Mouse (Mus musculus): ENCODE measurements at regions not wholly inside any gene's neighbourhood (a gene's known extent, or its start where the extent isn't known, plus 50 kb on each side); places are given as distances from the start of the nearest gene placed in this dataset.
"Not testable (repeated sequence)": the region's sequence is repeated elsewhere in the genome, so short reads cannot be mapped to it uniquely, and the experiment has no call there.

DNA sequence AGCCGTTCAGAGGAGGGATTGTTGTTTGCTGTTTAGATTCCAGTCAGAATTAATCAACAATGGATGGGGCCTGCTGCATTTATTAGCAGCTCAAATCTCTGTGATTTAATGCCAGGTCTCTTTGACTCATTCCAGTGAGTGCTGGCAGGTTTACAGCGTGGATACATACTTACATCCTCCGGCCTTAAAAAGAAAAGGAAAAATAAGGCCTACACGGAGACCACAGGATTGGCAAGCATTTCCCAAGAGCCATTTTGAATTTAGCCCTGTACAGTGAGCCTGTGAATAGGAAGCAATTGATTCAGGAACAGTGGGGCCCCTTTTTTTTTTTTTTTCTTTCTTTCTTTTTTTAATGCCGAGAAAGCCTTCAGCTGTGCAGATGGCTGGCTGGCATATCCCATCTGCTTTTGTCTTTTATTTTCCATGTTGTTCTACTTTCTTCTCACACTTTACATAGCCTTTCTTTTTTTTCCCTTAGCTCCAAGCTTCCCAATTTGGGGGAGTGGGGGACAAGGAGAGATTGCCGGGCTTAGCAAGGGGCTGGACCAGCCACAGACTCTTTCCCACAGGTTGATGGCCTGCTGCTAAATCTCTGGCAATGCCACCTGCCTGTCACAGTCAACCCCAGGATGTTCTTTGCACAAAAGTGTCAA, 92.6 kb upstream of the Gm5148 start:
- Histone ChIP-seq H3K27ac (replicated peaks) (peak overlapping the region; percentile 41; the same call in 1 of the 2 replicates), H3K4me2 (replicated peaks) (no peak overlapping the region), H3K9ac (no peak overlapping the region), H3K9me3 (replicated peaks) (no peaks in the 10 kb centered on the region), H3K4me3 (replicated peaks) (no peak overlapping the region), H3K4me1 (peaks cover 12% of the 10 kb centered on the region; the same call in 1 of the 2 replicates), H3K27me3 (no peaks in the 10 kb centered on the region), H3K36me3 (no peaks in the 10 kb centered on the region)
- WGBS = 20% methylated on average over 6 of the region's 6 CpGs
- ATAC-seq (ENCODE audit: insufficient number of reproducible peaks, low FRiP score, low TSS enrichment, low read depth) = peak; percentile 51

DNA sequence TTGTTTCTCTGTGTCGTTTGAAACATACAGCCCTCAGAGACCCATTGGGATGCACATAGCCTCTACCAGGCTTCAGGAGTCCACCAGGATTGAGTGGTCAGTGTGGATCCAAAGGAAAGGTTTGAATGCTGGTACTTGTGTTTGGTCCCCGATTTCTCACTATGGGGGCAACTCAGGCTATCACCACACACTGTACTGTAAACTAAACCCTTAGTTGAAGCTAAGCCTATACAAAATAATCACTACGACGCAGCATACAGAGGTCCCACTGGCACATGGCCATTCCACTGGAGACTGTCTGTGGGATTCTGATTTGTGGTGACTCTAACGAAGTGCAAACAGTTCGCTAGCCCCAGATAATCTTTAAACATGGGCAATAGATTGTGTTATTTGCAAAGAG, 91.5 kb upstream of the Gm5148 start:
- peaks cover 12% of the 10 kb centered on the region; the same call in 1 of the 2 replicates for H3K4me1 ChIP-seq
- no peak overlapping the region for H3K4me3 ChIP-seq (replicated peaks)
- H3K36me3 ChIP-seq = no peaks in the 10 kb centered on the region
- no peak overlapping the region for H3K27ac ChIP-seq (replicated peaks)
- no peak overlapping the region for H3K4me2 ChIP-seq (replicated peaks)
- H3K9me3 ChIP-seq (replicated peaks) = no peaks in the 10 kb centered on the region
- 92% methylated on average over 6 of the region's 6 CpGs for WGBS
- ATAC-seq (ENCODE audit: insufficient number of reproducible peaks, low FRiP score, low TSS enrichment, low read depth) = no peak
- H3K27me3 ChIP-seq = no peaks in the 10 kb centered on the region
- H3K9ac ChIP-seq = no peak overlapping the region

DNA sequence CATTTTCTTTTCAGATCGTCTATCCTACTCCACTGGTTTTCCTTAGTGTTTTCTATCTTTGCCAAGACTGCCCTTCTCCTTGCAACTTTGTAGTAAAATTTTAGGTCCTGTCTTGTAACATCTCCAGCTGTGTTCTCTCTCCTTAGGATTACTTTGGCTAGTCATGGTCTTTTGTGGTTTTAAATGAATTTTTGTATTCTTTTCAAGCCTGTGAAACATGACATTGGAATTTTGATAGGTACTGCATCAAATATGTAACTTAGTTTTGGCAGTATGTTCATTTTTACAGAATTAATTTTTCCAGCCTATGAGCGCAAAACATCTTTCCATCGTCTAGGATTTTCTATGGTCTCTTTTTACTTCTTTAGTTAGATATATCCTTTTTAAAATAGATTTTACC, 88.6 kb upstream of the Gm5148 start:
- H3K4me1 ChIP-seq = peaks cover 12% of the 10 kb centered on the region; the same call in 1 of the 2 replicates
- WGBS = 69% methylated on average over 3 of the region's 3 CpGs
- ATAC-seq (ENCODE audit: insufficient number of reproducible peaks, low FRiP score, low TSS enrichment, low read depth) = no peak

GRCm38 (mm10) chr3:37811429-37811828, 87.1 kb upstream of the Gm5148 start:
- Histone ChIP-seq H3K4me2 (replicated peaks) (no peak overlapping the region), H3K36me3 (no peaks in the 10 kb centered on the region), H3K9me3 (replicated peaks) (no peaks in the 10 kb centered on the region), H3K27ac (replicated peaks) (no peak overlapping the region), H3K4me1 (0 out of 2 replicates have a peak, but pooled peaks cover 3% of the 10 kb centered on the region), H3K9ac (no peak overlapping the region), H3K27me3 (no peaks in the 10 kb centered on the region), H3K4me3 (replicated peaks) (no peak overlapping the region)
- ATAC-seq (ENCODE audit: insufficient number of reproducible peaks, low FRiP score, low TSS enrichment, low read depth) = no peak
- WGBS = 63% methylated on average over 2 of the region's 2 CpGs

More for the DNA sequence above, 88.6 kb upstream of the Gm5148 start:
- no peak overlapping the region for H3K27ac ChIP-seq (replicated peaks)
- H3K36me3 ChIP-seq = no peaks in the 10 kb centered on the region
- no peak overlapping the region for H3K9ac ChIP-seq
- no peaks in the 10 kb centered on the region for H3K9me3 ChIP-seq (replicated peaks)
- no peaks in the 10 kb centered on the region for H3K27me3 ChIP-seq
- H3K4me3 ChIP-seq (replicated peaks) = no peak overlapping the region
- no peak overlapping the region for H3K4me2 ChIP-seq (replicated peaks)

DNA sequence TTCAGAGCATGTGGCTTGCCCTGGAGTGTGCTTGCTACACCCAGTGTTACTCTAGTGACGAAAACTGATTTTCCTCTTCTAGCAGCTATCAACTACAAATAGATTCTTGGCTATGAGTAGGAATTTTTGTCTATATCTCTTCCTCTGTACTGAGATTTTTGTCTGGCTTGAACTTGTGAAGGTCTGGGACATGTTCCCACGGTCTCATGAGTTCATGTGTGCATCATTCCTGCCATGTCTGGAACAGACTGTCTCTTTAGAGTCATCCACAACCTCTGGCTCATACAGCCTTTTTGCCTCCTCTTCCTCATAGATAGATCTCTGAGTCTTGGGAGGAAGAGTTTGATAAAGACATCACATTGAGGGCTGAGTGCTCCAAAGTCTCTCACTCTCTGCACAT, 86.5 kb upstream of the Gm5148 start:
- WGBS = 89% methylated on average over 2 of the region's 2 CpGs
- Histone ChIP-seq H3K9ac (no peak overlapping the region), H3K27me3 (no peaks in the 10 kb centered on the region), H3K4me2 (replicated peaks) (no peak overlapping the region), H3K36me3 (no peaks in the 10 kb centered on the region), H3K9me3 (replicated peaks) (no peaks in the 10 kb centered on the region), H3K27ac (replicated peaks) (no peak overlapping the region), H3K4me1 (peaks cover 5% of the 10 kb centered on the region), H3K4me3 (replicated peaks) (no peak overlapping the region)
- ATAC-seq (ENCODE audit: insufficient number of reproducible peaks, low FRiP score, low TSS enrichment, low read depth) = no peak

DNA sequence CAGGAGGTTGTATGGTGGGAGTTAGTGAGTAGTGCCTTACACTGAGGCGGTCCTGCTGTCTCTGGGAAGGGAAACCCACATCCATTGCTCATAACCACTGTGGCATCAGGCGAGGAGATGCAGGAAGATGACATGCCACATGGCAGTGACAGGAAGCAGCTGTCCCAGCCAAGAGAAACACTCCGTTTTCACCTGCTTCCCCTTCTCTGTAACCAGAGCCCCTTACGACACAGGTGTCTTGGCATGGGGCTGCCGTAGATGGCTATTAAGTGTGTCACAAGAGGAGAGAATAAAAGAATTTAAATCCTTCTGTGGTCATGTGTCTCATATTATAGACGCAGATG, 81.5 kb upstream of the Gm5148 start:
- H3K4me2 ChIP-seq (replicated peaks) = no peak overlapping the region
- 20% methylated on average over 6 of the region's 6 CpGs for WGBS
- no peaks in the 10 kb centered on the region for H3K9me3 ChIP-seq (replicated peaks)
- no peak overlapping the region for H3K9ac ChIP-seq
- H3K4me1 ChIP-seq = peaks cover 20% of the 10 kb centered on the region
- no peaks in the 10 kb centered on the region for H3K36me3 ChIP-seq
- ATAC-seq (ENCODE audit: insufficient number of reproducible peaks, low FRiP score, low TSS enrichment, low read depth) = peak; percentile 46
- H3K27ac ChIP-seq (replicated peaks) = peak overlapping the region; percentile 30; the same call in 1 of the 2 replicates
- H3K27me3 ChIP-seq = no peaks in the 10 kb centered on the region
- no peak overlapping the region for H3K4me3 ChIP-seq (replicated peaks)

GRCm38 (mm10) chr3:37804941-37805804, 80.9 kb upstream of the Gm5148 start:
- Histone ChIP-seq H3K36me3 (no peaks in the 10 kb centered on the region), H3K27me3 (no peaks in the 10 kb centered on the region), H3K9ac (no peak overlapping the region), H3K4me1 (peaks cover 22% of the 10 kb centered on the region), H3K4me2 (replicated peaks) (no peak overlapping the region), H3K4me3 (replicated peaks) (no peak overlapping the region), H3K9me3 (replicated peaks) (no peaks in the 10 kb centered on the region), H3K27ac (replicated peaks) (peak overlapping the region; percentile 30; the same call in 1 of the 2 replicates)
- peak; percentile 31; the same call in 1 of the 2 replicates for ATAC-seq (ENCODE audit: insufficient number of reproducible peaks, low FRiP score, low TSS enrichment, low read depth)
- WGBS = 53% methylated on average over 9 of the region's 9 CpGs

GRCm38 (mm10) chr3:37804261-37804660, 80.0 kb upstream of the Gm5148 start:
- WGBS = 37% methylated on average over 5 of the region's 5 CpGs
- no peak overlapping the region for H3K9ac ChIP-seq
- no peaks in the 10 kb centered on the region for H3K27me3 ChIP-seq
- H3K36me3 ChIP-seq = no peaks in the 10 kb centered on the region
- 0 out of 2 replicates have a peak overlapping the region, but pooled peaks have one; percentile 2 for H3K27ac ChIP-seq (replicated peaks)
- H3K4me2 ChIP-seq (replicated peaks) = no peak overlapping the region
- ATAC-seq (ENCODE audit: insufficient number of reproducible peaks, low FRiP score, low TSS enrichment, low read depth) = no peak
- H3K9me3 ChIP-seq (replicated peaks) = no peaks in the 10 kb centered on the region
- H3K4me1 ChIP-seq = peaks cover 26% of the 10 kb centered on the region
- no peak overlapping the region for H3K4me3 ChIP-seq (replicated peaks)

DNA sequence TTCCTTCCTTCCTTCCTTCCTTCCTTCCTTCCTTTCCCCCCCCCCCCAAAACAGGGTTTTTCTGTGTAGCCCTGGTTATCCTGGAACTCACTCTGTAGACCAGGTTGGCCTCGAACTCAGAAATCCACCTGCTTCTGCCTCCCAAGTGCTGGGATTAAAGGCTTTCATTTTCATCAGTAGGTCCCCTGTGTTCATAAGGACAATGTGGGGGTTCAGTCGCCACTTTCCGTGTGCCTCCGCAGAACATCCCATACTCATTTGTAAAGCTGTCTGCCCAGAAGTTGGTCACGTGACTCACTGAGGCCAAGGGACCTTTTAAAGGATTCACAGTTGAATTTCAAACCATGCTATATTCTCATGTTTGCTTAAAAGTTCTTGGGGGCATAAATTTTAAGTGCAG, 79.5 kb upstream of the Gm5148 start:
- peaks cover 26% of the 10 kb centered on the region for H3K4me1 ChIP-seq
- H3K9ac ChIP-seq; H3K36me3 ChIP-seq; H3K4me3 ChIP-seq (replicated peaks); H3K4me2 ChIP-seq (replicated peaks); H3K27ac ChIP-seq (replicated peaks); H3K27me3 ChIP-seq; H3K9me3 ChIP-seq (replicated peaks); ATAC-seq (ENCODE audit: insufficient number of reproducible peaks, low FRiP score, low TSS enrichment, low read depth): not testable (repeated sequence)
- 85% methylated on average over 5 of the region's 5 CpGs for WGBS

DNA sequence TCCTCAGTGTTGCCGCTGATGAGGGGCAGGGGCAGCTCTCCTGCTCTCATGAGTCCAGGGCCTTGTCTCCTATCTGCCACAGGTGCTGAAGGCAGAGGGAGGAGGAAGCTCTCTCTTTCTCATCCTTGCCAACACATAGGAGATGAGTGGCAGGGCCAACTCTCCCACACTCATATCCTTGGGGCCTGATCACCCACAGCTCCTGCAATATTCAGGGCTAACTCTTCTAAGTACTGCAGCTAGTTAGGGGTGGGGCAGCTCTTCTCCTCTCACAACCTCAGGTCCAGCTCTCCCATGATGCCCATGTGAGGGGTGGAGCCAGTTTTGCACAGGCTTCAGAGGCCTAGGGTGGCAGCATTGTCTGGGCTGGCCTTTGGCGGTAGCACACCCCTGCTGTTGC, 77.3 kb upstream of the Gm5148 start:
- Histone ChIP-seq H3K27ac (replicated peaks) (no peak overlapping the region), H3K36me3 (no peaks in the 10 kb centered on the region), H3K9ac (no peak overlapping the region), H3K4me3 (replicated peaks) (no peak overlapping the region), H3K9me3 (replicated peaks) (no peaks in the 10 kb centered on the region), H3K4me1 (peaks cover 22% of the 10 kb centered on the region), H3K4me2 (replicated peaks) (no peak overlapping the region), H3K27me3 (no peaks in the 10 kb centered on the region)
- ATAC-seq (ENCODE audit: insufficient number of reproducible peaks, low FRiP score, low TSS enrichment, low read depth) = no peak
- 92% methylated on average over 2 of the region's 2 CpGs for WGBS

GRCm38 (mm10) chr3:37799809-37800208, 75.5 kb upstream of the Gm5148 start:
- no peak overlapping the region for H3K9ac ChIP-seq
- no peak overlapping the region for H3K4me2 ChIP-seq (replicated peaks)
- WGBS = 45% methylated on average over 6 of the region's 6 CpGs
- no peak overlapping the region for H3K27ac ChIP-seq (replicated peaks)
- H3K27me3 ChIP-seq = no peaks in the 10 kb centered on the region
- H3K9me3 ChIP-seq (replicated peaks) = no peaks in the 10 kb centered on the region
- H3K36me3 ChIP-seq = no peaks in the 10 kb centered on the region
- H3K4me1 ChIP-seq = peaks cover 13% of the 10 kb centered on the region
- no peak for ATAC-seq (ENCODE audit: insufficient number of reproducible peaks, low FRiP score, low TSS enrichment, low read depth)
- H3K4me3 ChIP-seq (replicated peaks) = no peak overlapping the region
